Mouse (Mus musculus): ENCODE results near the gene Epo.

Gene Epo

DNA sequence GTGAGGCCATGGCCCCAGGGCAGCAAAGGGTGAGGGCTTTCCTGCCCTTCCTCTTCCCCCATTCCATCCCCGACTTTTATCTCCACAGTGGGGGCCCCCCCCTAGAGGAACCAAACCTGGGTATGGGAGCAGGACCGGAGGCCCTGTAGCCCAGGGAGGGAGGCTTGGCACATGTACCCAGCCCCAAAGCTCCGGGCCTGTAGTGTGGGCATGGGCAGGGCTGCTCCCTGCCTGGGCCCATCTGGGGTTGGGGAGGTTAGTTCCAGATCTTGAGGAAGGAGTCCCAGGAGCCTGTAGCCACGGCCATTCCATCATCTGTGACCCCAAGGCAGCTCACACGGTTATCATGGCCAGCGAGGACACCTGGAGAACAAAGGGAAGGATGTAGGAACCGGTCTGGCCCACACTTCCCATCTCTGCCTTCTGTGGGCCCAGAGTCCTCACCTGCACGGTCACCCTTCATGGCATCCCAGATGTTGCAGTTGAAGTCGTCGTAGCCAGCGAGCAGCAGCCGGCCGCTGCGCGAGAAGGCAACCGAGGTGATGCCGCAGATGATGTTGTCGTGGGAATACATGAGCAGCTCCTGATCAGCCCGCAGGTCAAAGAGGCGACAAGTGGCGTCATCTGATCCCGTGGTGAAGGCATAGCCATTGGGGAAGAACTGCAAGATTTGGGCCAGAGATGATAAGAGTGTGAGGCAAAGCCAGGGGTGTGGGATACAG lies 4.6 kb downstream of the Epo start:
- Histone ChIP-seq H3K36me3 (ENCODE audit: insufficient read depth, low read length) (peaks cover 70% of the 10 kb centered on the region), H3K4me3 (replicated peaks; ENCODE audit: low read length) (no peak overlapping the region), H3K9me3 (ENCODE audit: low read length) (no peaks in the 10 kb centered on the region), H3K27me3 (ENCODE audit: insufficient read depth, low read length) (peaks cover 9% of the 10 kb centered on the region), H3K4me1 (replicated peaks; ENCODE audit: low read depth, low read length) (peaks cover 84% of the 10 kb centered on the region)
- TF ChIP-seq CTCF (conservative IDR thresholded peaks at IDR 0.05; ENCODE audit: low read length) (no peak), POU5F1 (IDR thresholded peaks at IDR 0.05; ENCODE audit: borderline replicate concordance, low read length) (no peak), NANOG (IDR thresholded peaks at IDR 0.05; ENCODE audit: borderline replicate concordance, low read length) (no peak)

DNA sequence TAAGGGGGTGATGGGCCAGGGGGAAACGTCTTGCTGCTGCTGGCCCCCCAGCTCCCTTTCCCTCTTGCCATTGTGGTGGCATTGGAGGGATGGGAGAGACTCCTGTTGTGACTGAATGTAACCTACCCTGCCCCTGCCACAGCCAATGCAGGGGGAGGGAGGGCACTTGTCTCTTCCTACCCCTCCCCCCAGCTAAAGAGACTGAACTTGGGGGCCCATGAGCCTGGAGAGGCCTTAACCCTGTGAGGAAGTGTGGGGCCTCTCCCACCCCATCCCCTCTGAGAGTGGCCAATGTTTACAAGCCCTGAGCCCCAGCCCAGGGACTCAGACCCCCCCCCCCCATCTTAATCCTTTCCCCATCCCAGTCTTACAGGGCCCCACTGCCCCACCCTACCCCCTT lies 5.6 kb downstream of the Epo start:
- Histone ChIP-seq H3K27me3 (ENCODE audit: insufficient read depth, low read length) (peaks cover 9% of the 10 kb centered on the region), H3K9me3 (ENCODE audit: low read length) (no peaks in the 10 kb centered on the region), H3K36me3 (ENCODE audit: insufficient read depth, low read length) (peaks cover 80% of the 10 kb centered on the region), H3K4me1 (replicated peaks; ENCODE audit: low read depth, low read length) (peaks cover 93% of the 10 kb centered on the region), H3K4me3 (replicated peaks; ENCODE audit: low read length) (no peak overlapping the region)
- no peak for TF ChIP-seq CTCF (conservative IDR thresholded peaks at IDR 0.05; ENCODE audit: low read length)
- TF ChIP-seq POU5F1 (IDR thresholded peaks at IDR 0.05; ENCODE audit: borderline replicate concordance, low read length): no peak
- TF ChIP-seq NANOG (IDR thresholded peaks at IDR 0.05; ENCODE audit: borderline replicate concordance, low read length): no peak

DNA sequence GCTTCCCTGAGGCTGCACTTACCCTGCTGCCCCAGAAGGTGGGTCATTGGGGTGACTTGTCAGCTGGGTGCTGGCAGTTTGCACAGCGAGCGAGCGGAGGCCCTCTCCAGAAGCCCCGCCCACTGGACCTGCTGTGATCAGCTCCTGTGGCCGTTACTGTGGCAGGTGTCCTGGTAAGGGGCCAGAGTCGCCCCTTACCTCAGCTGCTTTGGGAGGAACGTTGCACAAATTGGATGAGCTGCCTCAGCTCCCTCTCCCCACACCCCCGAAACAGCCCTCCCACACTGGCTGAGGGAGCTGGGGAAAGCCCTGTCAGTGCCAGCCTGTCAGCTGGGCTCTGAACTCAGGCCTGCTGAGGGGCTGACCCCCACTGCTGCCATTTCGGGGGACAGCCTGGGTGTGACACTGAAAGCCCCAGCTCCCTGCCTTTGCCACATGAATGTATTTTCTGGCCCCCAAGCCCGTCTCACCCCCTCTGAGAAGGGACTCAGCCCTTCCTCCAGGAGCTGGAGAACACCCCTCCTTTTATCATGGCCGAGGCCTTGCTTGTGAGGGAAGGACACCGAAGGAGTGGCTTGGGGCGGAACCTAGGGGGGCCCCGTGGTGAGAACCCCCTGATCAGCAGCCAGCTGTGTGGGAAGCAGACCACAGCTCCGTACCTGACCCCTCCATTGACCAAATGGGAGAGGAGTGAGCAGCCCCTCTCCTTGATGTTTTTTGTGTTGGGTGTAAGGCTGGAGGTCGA lies 6.7 kb downstream of the Epo start:
- Histone ChIP-seq H3K4me1 (replicated peaks; ENCODE audit: low read depth, low read length) (peaks cover 96% of the 10 kb centered on the region), H3K27me3 (ENCODE audit: insufficient read depth, low read length) (no peaks in the 10 kb centered on the region), H3K36me3 (ENCODE audit: insufficient read depth, low read length) (peaks cover 91% of the 10 kb centered on the region), H3K4me3 (replicated peaks; ENCODE audit: low read length) (no peak overlapping the region), H3K9me3 (ENCODE audit: low read length) (no peaks in the 10 kb centered on the region)
- TF ChIP-seq CTCF (conservative IDR thresholded peaks at IDR 0.05; ENCODE audit: low read length): no peak
- no peak for TF ChIP-seq NANOG (IDR thresholded peaks at IDR 0.05; ENCODE audit: borderline replicate concordance, low read length)
- TF ChIP-seq POU5F1 (IDR thresholded peaks at IDR 0.05; ENCODE audit: borderline replicate concordance, low read length): no peak

DNA sequence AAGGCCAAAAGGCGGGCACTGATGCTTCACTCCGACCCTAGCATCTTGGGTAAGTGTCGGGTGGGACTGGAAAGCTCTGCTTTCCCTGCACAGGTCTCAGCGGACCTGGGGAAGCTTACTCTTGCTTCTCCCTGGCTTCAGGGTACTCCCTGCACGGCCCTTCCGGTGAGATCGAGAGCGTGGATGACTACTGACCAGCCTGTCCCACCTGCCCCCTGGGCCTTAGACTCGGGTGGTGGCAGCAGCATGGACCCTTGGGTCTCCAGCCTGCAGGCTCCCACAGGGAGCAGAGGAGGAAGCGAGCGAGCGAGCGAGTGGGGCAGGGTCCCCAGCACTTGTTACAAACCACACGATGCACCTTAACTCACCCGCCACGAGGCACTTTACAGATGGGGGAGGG lies 7.5 kb downstream of the Epo start:
- no peak overlapping the region for H3K4me3 ChIP-seq (replicated peaks; ENCODE audit: low read length)
- H3K27me3 ChIP-seq (ENCODE audit: insufficient read depth, low read length): no peaks in the 10 kb centered on the region
- no peaks in the 10 kb centered on the region for H3K9me3 ChIP-seq (ENCODE audit: low read length)
- H3K36me3 ChIP-seq (ENCODE audit: insufficient read depth, low read length): peaks cover 99% of the 10 kb centered on the region
- TF ChIP-seq NANOG (IDR thresholded peaks at IDR 0.05; ENCODE audit: borderline replicate concordance, low read length) (no peak), CTCF (conservative IDR thresholded peaks at IDR 0.05; ENCODE audit: low read length) (no peak), POU5F1 (IDR thresholded peaks at IDR 0.05; ENCODE audit: borderline replicate concordance, low read length) (no peak)
- H3K4me1 ChIP-seq (replicated peaks; ENCODE audit: low read depth, low read length): peaks cover 99% of the 10 kb centered on the region

DNA sequence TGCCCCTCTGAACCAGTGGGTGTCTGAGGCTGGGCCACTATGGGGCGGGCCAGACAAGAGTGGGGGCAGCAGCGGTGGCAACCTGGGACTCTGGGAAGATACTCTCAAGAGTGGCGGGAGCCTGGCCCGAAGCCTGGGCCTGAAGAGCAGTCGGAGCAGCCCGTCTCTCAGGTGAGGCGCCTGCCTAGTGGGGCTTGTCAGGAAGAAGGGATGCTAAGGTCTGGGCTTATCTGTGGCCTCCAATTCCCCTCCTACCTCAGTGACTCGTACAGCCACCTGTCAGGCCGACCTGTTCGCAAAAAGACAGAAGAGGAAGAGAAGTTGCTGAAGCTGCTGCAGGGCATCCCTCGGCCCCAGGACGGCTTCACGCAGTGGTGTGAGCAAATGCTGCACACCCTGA lies 8.4 kb downstream of the Epo start:
- Histone ChIP-seq H3K4me1 (replicated peaks; ENCODE audit: low read depth, low read length) (peaks cover 99% of the 10 kb centered on the region), H3K27me3 (ENCODE audit: insufficient read depth, low read length) (no peaks in the 10 kb centered on the region), H3K9me3 (ENCODE audit: low read length) (no peaks in the 10 kb centered on the region), H3K36me3 (ENCODE audit: insufficient read depth, low read length) (peaks cover 100% of the 10 kb centered on the region), H3K4me3 (replicated peaks; ENCODE audit: low read length) (peak overlapping the region; percentile 51)
- TF ChIP-seq CTCF (conservative IDR thresholded peaks at IDR 0.05; ENCODE audit: low read length) (no peak), NANOG (IDR thresholded peaks at IDR 0.05; ENCODE audit: borderline replicate concordance, low read length) (no peak), POU5F1 (IDR thresholded peaks at IDR 0.05; ENCODE audit: borderline replicate concordance, low read length) (no peak)

DNA sequence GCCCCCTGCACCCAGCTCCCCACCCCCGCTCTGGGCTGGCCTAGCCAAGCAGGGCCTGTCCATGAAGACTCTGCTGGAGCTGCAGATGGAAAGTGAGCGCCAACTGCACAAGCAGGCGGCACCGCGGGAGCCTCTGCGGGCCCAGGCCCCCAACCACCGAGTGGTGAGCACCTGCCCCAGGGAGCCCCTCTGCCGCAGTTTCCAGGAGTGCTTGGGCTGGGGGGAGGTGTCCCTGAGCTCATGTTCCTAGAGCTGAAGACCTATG lies 8.9 kb downstream of the Epo start:
- Histone ChIP-seq H3K4me1 (replicated peaks; ENCODE audit: low read depth, low read length) (peaks cover 99% of the 10 kb centered on the region), H3K27me3 (ENCODE audit: insufficient read depth, low read length) (no peaks in the 10 kb centered on the region), H3K36me3 (ENCODE audit: insufficient read depth, low read length) (peaks cover 100% of the 10 kb centered on the region), H3K4me3 (replicated peaks; ENCODE audit: low read length) (peak overlapping the region; percentile 51), H3K9me3 (ENCODE audit: low read length) (no peaks in the 10 kb centered on the region)
- TF ChIP-seq POU5F1 (IDR thresholded peaks at IDR 0.05; ENCODE audit: borderline replicate concordance, low read length) (no peak), NANOG (IDR thresholded peaks at IDR 0.05; ENCODE audit: borderline replicate concordance, low read length) (no peak), CTCF (conservative IDR thresholded peaks at IDR 0.05; ENCODE audit: low read length) (no peak)

DNA sequence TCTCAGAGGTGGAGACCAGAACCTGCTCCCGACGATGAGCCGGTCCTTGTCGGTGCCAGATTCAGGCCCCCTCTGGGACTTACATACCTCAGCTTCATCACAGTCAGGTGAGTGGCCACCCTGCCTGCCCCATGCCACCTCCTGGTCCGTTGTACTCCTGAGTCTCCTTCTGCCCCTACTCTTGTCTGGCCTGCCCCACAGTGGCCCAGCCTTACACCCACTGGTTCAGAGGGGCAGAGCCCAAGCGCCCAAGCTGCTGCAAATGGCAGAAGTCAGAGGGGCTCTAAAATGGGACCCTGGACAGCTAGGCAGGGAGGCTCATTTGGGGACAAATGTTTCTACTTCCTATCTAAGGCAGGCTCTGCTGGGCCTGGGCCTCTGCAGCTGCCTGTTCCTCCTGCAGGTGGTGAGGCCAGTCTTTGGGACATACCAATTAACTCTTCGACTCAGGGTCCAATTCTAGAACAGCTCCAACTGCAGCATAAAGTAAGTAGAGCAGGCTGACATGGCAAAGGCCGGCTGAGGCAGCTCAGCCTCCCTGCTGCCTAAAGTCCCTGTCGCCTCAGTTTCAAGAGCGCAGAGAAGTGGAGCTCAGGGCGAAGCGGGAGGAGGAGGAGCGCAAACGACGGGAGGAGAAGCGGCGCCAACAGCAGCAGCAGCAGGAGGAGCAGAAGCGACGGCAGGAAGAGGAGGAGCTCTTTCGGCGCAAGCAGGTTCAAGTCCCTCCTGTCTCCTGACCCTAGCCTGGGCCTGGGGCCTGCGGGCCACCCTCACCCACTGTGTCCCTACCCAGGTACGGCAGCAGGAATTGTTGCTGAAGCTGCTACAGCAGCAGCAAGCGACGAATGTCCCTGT lies 9.4 kb downstream of the Epo start:
- TF ChIP-seq POU5F1 (IDR thresholded peaks at IDR 0.05; ENCODE audit: borderline replicate concordance, low read length) (no peak), CTCF (conservative IDR thresholded peaks at IDR 0.05; ENCODE audit: low read length) (no peak), NANOG (IDR thresholded peaks at IDR 0.05; ENCODE audit: borderline replicate concordance, low read length) (no peak)
- H3K36me3 ChIP-seq (ENCODE audit: insufficient read depth, low read length): peaks cover 100% of the 10 kb centered on the region
- peak overlapping the region; percentile 51 for H3K4me3 ChIP-seq (replicated peaks; ENCODE audit: low read length)
- H3K27me3 ChIP-seq (ENCODE audit: insufficient read depth, low read length): no peaks in the 10 kb centered on the region
- H3K9me3 ChIP-seq (ENCODE audit: low read length): no peaks in the 10 kb centered on the region
- H3K4me1 ChIP-seq (replicated peaks; ENCODE audit: low read depth, low read length): peaks cover 99% of the 10 kb centered on the region

DNA sequence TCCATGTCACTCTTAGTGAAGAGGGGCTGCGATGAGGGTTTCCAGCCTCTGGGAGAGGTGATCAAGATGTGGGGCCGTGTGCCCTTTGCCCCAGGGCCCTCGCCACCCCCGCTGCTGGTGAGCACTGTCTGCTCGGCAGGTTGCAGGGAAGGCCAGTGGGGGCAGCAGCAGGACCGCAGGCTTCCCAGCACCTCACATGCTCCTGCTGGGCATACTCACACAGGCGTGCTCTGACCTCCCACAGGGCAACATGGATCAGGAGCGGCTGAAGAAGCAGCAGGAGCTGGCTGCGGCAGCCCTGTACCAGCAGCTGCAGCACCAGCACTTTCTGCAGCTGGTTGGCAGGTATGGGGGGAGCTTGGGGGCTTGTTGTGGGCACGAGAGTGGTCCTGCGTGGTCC lies 10.3 kb downstream of the Epo start:
- H3K4me3 ChIP-seq (replicated peaks; ENCODE audit: low read length): peak overlapping the region; percentile 51
- H3K9me3 ChIP-seq (ENCODE audit: low read length): no peaks in the 10 kb centered on the region
- peaks cover 99% of the 10 kb centered on the region for H3K4me1 ChIP-seq (replicated peaks; ENCODE audit: low read depth, low read length)
- H3K36me3 ChIP-seq (ENCODE audit: insufficient read depth, low read length): peaks cover 100% of the 10 kb centered on the region
- no peak for TF ChIP-seq POU5F1 (IDR thresholded peaks at IDR 0.05; ENCODE audit: borderline replicate concordance, low read length)
- TF ChIP-seq CTCF (conservative IDR thresholded peaks at IDR 0.05; ENCODE audit: low read length): no peak
- TF ChIP-seq NANOG (IDR thresholded peaks at IDR 0.05; ENCODE audit: borderline replicate concordance, low read length): no peak
- no peaks in the 10 kb centered on the region for H3K27me3 ChIP-seq (ENCODE audit: insufficient read depth, low read length)
